Mouse (Mus musculus): ENCODE data around the gene Foxred1.

- no peak for TF ChIP-seq MYOD1 (IDR thresholded peaks at IDR 0.05; ENCODE audit: control insufficient read depth in 1 of 3, insufficient read length in 2 of 3, low read depth in 2 of 3)
- TF ChIP-seq SRF (IDR thresholded peaks at IDR 0.05; ENCODE audit: control insufficient read depth, insufficient read length, low read depth) = no peak
- TF ChIP-seq TCF3 (IDR thresholded peaks at IDR 0.05; ENCODE audit: insufficient read length, low read depth) = no peak
- no peak for TF ChIP-seq POLR2AphosphoS2 (IDR thresholded peaks at IDR 0.05; ENCODE audit: insufficient read length, low read depth)
Observed at GRCm38 (mm10) chr9:35247405-35247804, 36.5 kb upstream of the Foxred1 start.
